Mouse (Mus musculus) kidney, adult 8-10 months (tissue): Measurements from ENCODE around the gene Sik3.

ENCODE experiments used
- DNase-seq, 2 experiments: peaks; one replicate each; pipeline ENCODE4 v3.0.0; 2022

Sik3 gene

DNA sequence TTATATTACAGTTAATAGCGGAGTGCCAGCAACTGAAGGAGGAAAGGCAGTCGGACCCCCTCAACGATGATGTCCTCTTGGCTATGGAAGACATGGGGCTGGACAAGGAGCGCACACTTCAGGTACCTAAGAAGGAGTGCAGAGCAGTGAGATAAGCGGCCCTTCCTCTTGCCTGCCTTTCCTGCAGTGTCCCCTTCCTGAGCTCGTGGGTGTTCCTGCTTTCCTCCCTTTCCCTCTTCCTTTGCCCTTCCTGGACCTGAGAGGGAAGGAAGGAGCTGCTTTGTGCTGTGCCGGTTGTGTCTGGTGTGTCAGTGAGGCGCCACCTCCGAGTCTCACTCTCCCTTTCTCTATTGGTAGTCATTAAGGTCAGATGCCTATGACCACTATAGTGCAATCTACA is 182.2 kb downstream of the Sik3 start:
- no peak for DNase-seq

DNA sequence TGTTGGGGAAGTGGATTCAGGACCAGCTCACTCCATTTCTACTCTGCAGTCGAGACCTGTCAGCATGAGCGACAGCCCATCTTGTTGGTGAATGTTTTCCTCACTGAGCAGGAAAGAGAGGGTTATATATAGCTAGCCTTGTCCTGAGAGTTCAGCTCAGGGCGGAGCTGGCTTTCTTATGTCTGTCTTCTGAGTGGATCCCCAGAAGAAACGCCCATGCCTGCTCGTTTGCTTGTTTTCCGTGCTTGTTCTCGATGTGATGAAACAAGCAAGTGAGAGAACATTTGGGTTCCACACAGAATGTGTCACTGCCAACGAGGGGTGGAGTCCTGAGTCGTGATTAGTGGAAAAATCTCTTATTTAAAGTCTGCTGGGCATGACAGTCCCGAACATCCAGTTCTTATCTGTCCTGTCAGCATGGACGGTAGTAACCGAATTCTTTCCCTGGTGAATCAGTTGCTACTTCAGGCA is 184.1 kb downstream of the Sik3 start:
- DNase-seq: no peak

DNA sequence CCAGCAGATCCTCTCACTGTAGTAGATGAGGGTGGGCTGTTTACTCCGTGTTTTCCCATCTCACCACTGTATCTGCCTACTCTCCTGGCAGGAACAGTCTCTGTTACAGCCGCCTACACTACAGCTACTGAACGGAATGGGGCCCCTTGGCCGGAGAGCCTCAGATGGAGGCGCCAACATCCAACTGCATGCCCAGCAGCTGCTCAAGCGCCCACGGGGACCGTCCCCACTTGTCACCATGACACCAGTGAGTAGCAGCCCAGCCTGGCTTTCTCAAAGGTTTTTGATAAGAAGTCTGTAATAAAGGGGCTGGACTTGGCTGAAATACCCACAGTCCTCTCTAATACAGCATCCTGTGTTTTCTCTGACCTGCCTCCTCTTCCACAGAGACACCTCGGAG is 185.8 kb downstream of the Sik3 start:
- no peak for DNase-seq

GRCm38 (mm10) chr9:46198936-46199335 is 186.3 kb downstream of the Sik3 start:
- no peak for DNase-seq

GRCm38 (mm10) chr9:46199609-46200008 is 187.0 kb downstream of the Sik3 start:
- no peak for DNase-seq

DNA sequence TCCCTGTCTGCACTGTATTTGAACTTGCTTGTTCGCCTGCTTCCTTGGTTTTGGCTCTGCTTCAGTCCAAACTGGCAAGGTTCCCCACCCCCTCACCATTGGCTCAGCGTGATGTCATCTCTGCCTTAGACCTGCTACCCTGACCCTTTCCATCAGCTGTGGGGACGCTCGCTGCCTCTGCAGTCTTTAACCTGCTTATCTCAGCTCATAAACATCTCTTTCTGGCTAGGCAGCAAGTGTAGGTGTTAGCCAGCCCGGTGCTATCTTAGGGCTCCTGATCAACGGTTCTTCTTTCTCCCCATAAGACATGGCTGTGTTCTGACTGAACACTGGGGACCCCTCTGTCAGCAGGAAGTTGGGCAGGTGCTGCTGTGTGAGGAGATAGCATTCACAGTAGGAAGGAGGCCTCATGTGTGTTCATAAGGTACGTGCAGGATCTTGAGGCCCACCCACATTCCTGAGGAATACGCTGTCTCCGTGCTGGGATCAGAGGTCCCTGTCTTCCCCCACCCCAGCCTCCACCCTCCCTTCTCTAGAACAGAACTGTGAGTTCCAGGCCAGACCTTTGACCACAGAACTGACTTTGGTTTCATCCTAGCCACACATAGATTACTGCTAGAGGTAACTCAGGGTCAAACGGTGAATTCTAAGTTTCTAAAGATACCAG is 194.3 kb downstream of the Sik3 start:
- DNase-seq: peak; percentile 80 to 81

DNA sequence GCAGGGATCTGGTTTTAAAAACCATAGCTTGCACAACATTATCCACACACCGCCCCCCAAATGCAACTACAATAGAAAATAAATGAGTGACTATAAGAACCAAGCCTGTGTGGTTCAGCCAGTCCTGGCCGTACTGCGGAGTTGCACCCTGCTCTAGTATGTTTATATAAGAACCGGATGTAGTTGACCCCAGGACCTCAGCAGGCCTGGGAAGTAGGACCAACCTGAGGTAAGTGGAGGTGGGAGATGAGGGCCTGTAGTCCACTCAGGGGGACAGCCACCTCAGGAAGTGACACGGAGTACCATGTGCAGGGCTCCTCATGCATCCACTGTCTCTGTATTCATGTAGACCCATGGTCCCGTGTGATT is 194.9 kb downstream of the Sik3 start:
- DNase-seq: no peak

DNA sequence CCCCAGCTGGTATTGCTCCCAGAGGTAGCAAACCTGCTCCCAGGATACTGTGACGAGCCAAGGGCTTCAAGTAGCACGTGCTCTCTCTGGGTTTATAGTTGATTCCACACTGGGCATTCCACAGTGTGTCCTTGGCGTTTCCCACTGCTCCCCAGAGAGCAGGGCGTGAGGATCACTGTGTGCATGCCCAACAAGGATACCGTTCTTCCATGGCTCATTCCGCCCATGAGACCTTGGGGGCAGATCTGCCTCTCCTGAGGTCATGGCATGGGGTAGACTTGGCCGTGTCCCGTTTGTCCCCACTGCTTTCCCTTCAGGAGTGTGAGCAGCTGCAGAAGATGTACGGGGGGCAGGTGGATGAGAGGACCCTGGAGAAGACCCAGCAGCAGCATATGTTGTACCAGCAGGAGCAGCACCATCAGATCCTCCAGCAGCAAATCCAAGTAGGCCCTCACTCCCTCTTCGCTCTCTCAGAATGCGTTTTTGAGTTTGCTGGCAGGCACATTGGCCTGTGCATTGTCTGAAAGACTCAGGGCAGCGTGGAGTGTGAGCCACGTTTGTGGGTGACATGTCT is 195.9 kb downstream of the Sik3 start:
- DNase-seq: no peak

- DNase-seq: no peak
These were observed 197.9 kb downstream of the Sik3 start for GRCm38 (mm10) chr9:46210473-46210872.

DNA sequence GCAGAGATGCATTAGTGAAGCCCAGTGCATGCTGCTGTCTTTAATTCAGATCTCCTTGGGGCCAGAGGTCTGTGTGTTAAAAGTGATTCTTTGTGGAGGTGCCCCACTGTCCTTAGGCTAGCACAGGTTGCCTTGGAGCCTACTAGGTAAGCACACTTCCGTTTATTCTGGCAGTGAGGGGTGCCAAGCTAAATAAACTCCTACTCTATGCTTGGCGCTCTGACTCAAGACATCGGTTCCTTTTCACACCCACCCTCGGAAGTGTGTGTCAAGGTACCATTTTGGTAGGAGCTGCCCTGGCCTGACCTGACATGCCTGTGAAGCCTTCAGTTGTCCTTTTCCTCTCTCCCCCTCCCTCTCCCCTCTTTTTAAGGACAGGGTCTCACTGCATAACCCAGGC is 201.7 kb downstream of the Sik3 start:
- no peak for DNase-seq

GRCm38 (mm10) chr9:46214946-46215337 is 202.3 kb downstream of the Sik3 start:
- no peak for DNase-seq

DNA sequence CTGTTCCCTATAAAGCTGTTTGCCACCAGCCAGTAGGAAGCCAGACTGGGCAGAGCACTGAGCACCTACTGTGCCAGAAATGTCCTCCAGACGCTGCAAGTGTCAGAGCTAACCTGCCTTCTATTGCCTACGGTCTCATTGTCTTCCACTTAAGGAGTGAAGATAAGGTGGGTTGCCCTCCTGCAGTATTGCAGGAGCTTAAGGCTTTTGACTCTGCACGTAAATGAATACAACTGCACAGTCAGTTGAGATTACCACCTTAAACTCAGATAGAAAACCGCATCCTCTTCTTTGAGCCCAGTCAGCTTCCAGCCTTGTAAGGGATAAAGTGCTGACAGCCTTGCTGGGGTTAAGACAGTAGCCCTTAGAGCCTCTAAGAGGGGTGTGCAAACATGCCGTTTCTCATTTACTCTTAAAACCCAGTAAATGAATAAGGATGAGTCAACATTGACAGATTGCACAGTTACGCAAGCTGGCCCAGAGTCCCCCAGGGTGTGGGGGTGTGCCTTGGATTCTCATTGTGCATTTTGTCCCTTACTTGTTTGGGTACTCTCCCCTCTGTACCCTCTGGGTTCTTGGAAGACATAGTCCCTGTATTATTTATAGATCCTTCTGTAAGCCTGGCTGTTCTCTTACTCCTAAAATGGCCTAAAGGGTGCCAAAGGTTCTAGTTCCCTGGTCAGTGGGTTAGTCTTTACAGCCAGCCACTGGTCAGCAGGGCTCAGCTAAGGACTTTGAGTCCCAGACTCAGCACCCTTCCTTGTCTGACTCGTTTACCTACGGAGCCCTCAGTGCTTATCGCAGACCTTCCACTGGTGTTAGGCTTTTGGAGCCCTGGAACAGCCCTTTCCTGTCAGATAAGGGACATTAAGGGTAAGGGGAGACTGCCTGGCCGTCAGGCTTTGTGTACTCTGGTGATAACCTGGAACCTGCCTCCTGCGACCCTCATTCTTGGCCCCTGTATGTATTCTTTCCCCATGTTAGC is 203.0 kb downstream of the Sik3 start:
- DNase-seq: peak in 1 of 2 experiments; percentile 41

GRCm38 (mm10) chr9:46216744-46217470 is 204.3 kb downstream of the Sik3 start:
- no peak for DNase-seq

GRCm38 (mm10) chr9:46218176-46218575 is 205.6 kb downstream of the Sik3 start:
- DNase-seq: no peak

DNA sequence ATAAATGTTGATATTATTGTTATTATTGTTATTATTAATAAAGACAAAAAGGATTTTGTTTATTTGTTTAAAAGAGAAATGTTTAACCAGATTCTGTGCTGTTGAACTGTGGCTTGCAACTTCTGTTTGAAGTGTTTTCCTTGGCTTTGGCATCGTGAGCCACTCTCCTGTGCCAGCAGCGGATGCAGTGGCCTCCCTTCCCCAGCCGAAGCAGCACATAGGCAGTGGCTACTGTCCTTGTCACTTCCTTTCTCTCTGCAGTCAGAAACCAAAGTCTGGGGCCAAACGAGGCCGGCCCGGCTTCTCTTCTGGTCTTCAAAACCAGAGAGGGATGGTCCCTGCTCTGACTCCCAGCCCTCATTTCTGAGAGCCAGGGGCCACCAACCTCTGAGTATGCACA is 210.5 kb downstream of the Sik3 start:
- DNase-seq: peak in 1 of 2 experiments; percentile 25

GRCm38 (mm10) chr9:46224101-46224500 is 211.5 kb downstream of the Sik3 start:
- DNase-seq: no peak

- DNase-seq: peak in 1 of 2 experiments; percentile 41
These were observed 212.5 kb downstream of the Sik3 start for GRCm38 (mm10) chr9:46224945-46225660.

DNA sequence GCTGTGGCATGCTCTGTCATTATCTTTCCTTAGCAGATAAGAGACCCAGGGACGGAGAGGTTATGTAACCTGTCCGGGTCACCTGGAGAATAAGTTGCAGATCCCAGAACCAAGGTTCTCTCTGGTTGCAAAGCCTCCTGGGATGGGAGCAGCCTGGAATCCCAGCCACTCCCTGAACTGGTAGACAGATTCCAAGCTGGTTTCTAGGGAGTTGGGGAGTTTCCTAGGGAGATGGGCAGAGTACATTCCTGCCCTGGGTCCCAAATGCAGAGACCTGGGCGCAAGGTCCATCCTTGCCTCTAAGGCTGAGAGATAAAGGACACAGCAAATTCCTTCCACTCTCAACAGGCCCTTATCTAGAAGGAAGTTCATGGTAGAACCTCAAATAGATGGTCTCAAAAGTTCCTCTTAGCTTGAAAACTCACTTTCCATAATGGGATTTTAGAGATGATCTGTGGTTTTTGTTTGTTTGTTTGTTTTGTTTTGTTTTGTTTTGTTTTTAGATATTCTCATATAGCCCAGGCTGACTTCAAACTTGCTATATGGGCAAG is 214.5 kb downstream of the Sik3 start:
- DNase-seq: no peak

DNA sequence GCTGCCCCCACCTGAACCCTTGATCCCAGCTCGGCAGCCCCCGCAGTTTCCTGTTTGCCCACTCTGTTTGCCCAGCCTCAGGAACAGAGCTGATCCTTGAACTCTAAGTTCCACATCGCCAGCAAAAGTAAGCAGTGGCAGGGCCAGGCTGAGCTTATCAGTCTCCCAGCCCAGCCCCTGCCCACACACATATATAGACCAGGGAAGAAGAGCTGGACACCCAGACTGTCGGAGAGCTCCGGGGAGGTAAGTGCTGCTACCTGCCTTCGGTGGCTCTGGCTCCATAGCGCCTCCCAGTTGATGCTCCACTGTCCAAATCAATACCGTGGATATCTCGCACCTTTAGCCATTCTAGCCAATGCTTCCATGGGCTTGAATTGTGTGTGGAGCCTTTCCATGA is 215.9 kb downstream of the Sik3 start, which contains the start of gene Apoa1:
Gene Apoa1, plus strand, starts transcription at position 90 of the 400 bp plus-strand sequence.
- DNase-seq: no peak

DNA sequence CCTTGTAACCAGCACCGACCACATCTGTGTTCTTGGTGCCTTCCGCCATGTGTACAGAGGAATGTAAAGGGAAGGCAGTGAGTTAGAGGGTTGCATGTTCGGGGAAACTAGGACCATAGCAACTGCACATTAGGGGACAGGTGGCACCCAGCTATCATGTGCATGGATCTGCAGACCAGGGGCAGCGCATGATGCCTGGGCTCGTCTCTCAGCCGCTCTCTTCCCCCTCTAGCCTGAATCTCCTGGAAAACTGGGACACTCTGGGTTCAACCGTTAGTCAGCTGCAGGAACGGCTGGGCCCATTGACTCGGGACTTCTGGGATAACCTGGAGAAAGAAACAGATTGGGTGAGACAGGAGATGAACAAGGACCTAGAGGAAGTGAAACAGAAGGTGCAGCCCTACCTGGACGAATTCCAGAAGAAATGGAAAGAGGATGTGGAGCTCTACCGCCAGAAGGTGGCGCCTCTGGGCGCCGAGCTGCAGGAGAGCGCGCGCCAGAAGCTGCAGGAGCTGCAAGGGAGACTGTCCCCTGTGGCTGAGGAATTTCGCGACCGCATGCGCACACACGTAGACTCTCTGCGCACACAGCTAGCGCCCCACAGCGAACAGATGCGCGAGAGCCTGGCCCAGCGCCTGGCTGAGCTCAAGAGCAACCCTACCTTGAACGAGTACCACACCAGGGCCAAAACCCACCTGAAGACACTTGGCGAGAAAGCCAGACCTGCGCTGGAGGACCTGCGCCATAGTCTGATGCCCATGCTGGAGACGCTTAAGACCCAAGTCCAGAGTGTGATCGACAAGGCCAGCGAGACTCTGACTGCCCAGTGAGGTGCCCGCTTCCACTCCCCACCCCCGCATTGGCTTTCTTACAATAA is 217.2 kb downstream of the Sik3 start:
- DNase-seq: peak; percentile 90 to 91
